Mouse (Mus musculus): Measurements from ENCODE around the gene Sugp1.
A peak's percentile ranks its signal among the peaks of the same experiment; 100 is the strongest.
"Not testable (repeated sequence)": the region's sequence is repeated elsewhere in the genome, so short reads cannot be mapped to it uniquely, and the experiment has no call there.

The Sugp1 gene

DNA sequence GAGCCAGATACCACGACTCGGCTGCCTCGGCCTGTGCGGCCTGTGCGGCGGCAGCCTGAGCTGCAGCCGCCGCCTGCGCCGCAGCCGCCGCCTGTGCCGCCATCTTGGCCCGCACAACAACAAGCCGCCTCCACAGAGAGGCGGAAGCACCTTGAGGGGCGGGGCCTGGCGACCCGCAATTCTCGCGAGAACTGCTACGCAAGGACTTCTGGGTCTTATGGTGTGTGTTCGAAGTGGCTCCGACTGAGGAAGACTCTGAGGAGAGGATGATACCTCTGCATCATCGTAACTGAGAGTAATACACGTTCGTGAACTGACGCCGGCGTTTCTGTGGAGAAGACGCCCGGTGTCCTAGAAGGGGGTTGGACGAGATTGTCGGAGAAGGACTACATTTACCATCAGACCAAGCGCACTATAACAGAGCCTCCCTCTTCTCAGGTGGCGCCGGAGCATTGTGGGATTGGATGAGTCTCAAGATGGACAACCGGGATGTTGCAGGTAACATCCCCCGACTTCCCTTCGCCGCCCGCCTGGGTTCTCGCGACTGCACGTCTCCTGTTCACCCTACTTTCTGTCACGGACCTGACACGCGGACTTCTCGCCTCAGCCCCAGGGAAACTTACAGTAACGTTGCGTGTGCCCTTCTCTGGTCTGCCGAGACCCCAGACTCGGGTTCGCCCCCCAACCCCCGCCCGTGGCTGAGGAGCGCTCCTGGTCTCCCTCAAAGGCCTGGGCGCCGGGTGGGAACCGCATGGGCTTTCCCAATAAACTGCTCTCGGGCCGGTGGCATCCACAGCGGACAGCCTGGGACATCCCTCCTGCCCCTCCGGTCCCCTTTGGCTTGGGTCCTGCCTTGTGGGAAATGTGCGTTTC lies at the start of gene Sugp1, which contains the start of gene Mau2:
TSS of gene Sugp1 (plus strand) at position 231 of the 873 bp plus-strand sequence.
TSS of gene Mau2 (minus strand) at position 152 of the 873 bp plus-strand sequence.
- DNase-seq (ENCODE audit: inconsistent ontology term) = peak; percentile 99

- DNase-seq (ENCODE audit: inconsistent ontology term) = peak; percentile 12
Observed at GRCm38 (mm10) chr8:69995422-69995775, 47.2 kb upstream of the Sugp1 start.

DNA sequence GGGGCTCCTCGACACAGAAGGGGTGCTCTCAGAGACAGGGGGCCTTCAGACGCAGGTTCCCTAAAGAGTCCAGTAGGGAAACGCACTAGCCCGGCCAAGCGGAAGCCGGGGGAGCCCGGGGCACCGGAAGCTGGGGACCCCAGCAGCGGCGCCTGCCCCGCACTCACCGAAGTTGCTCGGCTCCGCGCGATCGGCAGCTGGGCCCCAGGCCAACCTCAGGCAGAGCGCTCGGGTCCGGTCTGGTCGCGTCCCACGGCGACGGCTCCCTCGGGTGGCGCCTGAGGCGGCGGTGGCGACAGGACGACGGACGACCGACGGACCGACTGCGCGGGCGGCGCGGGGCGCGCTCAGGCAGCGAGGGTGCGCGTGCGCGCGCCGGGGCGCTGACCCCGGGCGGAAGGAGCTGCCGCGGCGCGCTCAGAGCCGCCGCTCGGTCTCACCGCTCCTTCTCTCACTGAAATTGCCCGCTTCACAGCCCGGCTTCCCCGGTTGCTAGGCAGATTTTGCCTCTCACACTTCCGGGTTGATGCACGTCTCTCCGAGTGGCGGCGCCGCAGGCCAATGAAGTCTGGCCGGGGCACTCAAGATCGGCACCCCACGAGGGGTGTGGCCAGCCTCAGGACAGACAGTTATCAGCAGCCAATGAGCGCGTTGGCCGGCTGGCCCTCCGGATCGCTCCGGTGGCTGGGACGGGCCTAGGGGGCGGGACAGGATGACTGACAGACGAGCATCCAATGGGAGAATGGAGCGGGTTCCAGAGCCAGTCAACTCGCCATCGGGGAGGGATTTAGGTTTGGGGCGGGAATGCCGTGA lies 46.6 kb upstream of the Sugp1 start, which contains the start of gene Gatad2a:
TSS of gene Gatad2a (minus strand) at position 609 of the 813 bp plus-strand sequence.
- DNase-seq (ENCODE audit: inconsistent ontology term) = peak; percentile 100

GRCm38 (mm10) chr8:69996589-69997285 lies 45.9 kb upstream of the Sugp1 start:
- DNase-seq (ENCODE audit: inconsistent ontology term) = no peak

DNA sequence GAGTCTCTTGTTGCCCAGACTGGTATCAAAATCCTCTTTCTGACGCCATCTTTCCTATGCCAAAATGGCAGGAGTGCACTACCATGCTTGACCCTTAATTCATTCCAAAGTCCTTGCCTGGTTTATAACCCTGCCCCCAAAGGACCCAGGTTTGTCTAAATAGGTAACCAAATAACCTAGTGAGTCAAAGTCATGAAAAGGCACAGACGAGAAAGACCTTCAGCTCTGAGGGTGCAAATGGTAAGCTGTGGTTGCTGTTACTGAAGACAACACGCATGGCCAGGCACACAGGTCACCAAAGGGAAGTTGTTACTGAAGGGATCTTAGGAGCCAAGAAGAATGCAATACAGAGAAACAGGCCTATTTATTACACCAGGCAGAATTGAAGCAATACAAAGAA lies 43.9 kb upstream of the Sugp1 start:
- no peak for DNase-seq (ENCODE audit: inconsistent ontology term)

DNA sequence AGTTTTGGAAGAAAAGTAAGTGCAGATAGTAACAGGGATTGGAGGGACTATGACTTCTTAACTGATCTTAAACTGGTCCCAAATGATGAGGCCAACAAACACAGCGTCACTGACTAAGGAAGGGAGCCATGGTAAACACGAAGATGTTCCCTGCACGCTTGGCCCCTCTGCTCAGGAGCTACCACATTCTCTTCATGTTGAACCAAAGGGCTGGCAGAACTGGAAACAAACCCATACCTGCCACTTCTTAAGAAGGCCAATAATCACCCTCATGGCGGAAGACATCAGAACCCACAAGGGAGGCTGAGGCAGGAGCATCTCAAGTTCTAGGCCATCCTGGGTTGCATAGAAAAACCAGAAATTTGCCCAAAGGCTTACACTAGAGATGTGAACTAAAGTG lies 43.4 kb upstream of the Sugp1 start:
- no peak for DNase-seq (ENCODE audit: inconsistent ontology term)

DNA sequence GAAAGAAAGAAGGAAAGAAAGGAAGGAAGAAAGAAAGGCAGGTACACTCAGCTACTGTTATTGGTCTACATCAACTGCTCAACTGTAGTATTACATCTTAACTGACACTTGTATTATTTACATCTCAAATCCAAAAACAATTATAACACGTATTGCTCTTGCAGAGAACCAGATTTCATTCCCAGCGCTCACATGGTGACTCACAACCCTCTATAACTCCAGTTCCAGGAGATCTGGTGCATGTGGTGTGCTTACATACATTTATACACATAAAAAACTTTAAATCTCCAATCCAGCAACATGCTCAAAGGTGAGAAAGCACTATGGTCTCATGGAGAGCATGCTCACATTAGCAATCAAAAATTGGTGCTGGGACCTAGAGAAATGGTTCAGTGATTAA lies 42.4 kb upstream of the Sugp1 start:
- DNase-seq (ENCODE audit: inconsistent ontology term) = no peak

- peak; percentile 84 for DNase-seq (ENCODE audit: inconsistent ontology term)
Observed at GRCm38 (mm10) chr8:70001176-70001891, 41.3 kb upstream of the Sugp1 start.

DNA sequence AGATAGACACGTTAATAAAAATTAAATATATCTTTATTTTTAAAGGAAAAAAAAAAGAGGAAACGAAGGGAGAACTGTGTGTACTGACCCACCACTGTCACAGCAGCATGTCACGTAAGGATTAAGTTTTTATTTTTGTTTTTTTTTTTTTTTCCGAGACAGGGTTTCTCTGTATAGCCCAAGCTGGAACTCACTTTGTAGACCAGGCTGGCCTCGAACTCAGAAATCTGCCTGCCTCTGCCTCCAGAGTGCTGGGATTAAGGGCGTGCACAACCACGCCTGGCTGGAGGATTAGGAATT lies 40.8 kb upstream of the Sugp1 start:
- DNase-seq (ENCODE audit: inconsistent ontology term) = not testable (repeated sequence)

DNA sequence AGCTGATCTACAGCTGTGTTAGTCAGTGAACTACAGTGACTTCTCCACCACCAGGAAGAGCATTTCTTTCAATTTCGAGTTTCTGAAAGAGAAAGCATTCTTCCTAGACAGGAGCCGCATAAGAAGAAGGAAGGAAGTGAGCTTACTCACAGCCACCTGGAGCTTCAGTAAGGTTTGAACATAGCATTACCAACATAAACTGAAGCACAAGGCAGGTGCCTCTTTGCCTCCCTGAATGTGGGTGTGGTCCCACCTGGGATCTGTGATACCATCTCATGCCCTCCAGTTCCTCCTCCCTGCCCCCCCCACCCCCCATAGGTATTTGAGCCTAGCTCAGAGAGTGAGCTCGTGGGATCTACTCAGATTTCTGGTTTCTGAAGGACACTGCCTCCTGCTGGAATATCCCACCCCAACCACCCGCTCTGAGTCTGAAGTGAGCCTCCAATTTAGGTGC lies 39.4 kb upstream of the Sugp1 start:
- no peak for DNase-seq (ENCODE audit: inconsistent ontology term)

- no peak for DNase-seq (ENCODE audit: inconsistent ontology term)
Observed at GRCm38 (mm10) chr8:70004345-70004744, 38.3 kb upstream of the Sugp1 start.

GRCm38 (mm10) chr8:70005178-70005577 lies 37.4 kb upstream of the Sugp1 start:
- DNase-seq (ENCODE audit: inconsistent ontology term) = no peak

- not testable (repeated sequence) for DNase-seq (ENCODE audit: inconsistent ontology term)
Observed at GRCm38 (mm10) chr8:70010796-70011195, 31.8 kb upstream of the Sugp1 start.

DNA sequence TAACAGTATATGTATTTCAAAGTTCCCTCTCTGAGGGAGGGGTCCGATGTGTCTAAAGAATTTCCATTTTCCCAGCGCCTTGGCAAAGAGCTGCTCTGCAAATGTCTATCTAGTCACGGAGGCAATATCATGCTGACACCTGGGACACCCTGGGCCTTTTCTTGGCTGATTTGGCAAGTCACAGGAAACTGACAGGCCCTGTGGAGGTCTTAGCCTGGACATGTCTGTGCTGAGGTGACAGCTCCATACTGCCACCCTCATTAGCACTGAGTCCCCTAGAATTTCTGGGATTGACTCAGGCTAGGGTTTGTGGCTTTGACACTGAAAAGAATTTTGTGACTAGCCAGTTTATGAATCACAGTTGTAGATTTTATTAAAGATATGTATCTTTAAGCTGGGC lies 30.3 kb upstream of the Sugp1 start:
- peak; percentile 18 for DNase-seq (ENCODE audit: inconsistent ontology term)

- no peak for DNase-seq (ENCODE audit: inconsistent ontology term)
Observed at GRCm38 (mm10) chr8:70012763-70013162, 29.9 kb upstream of the Sugp1 start.

GRCm38 (mm10) chr8:70015017-70015416 lies 27.6 kb upstream of the Sugp1 start:
- no peak for DNase-seq (ENCODE audit: inconsistent ontology term)

GRCm38 (mm10) chr8:70023596-70023995 lies 19.0 kb upstream of the Sugp1 start:
- peak; percentile 41 for DNase-seq (ENCODE audit: inconsistent ontology term)

DNA sequence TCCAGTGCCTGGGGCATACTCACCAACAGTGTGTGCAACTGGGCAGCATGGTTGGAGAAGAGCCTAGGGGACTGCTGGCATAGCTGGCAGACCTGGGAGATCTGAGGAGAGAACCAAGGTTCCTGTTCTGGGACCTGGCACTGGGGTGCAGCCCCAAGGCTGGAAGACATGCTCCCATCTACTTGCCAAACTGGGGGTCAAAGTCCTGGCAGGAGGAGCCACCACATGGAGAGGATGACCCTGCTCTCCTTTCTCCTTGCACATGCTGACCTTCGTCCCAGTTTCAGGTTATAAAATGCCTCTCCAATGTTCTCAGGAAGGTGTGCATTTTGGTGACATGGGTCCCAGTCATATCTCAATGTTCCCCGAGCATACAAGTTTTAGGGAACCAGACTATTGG lies 16.5 kb upstream of the Sugp1 start:
- DNase-seq (ENCODE audit: inconsistent ontology term) = no peak

DNA sequence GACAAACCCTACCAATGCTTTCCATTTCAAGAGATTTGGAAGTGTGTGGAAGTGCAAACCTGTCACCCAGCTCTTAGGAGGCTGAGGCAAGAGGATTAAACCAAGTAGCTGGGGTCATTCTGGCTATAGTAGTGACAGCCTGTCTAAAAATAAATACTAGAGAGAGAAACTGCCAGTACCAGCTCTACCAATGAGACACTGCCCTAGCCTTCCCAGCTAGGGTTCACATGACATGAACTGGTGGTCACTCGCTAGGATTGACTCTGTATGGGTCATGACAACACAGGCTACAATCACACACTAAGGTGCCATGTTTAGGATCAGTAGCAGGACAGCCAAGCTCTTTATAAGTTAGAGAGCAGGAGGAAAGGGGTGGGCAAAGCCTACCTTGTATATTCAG lies 12.4 kb upstream of the Sugp1 start:
- DNase-seq (ENCODE audit: inconsistent ontology term) = no peak

DNA sequence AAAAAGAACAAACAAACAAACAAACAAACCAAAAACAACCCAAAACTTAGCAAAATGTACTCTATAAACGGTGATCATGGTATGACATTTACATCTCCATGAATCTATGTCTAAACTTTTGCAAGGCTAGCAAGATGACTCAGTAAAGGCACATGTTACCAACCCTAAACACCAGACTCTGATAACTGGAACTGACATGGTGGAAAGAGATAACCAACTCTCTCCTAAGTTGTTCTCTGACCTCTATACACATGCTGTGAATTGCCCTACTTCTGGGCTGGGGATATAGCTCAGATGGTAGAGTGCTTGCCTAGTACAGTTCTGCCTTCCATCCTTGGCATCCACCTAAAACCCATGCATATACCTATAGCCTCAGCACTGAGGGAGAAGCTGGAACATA lies 4.6 kb upstream of the Sugp1 start:
- no peak for DNase-seq (ENCODE audit: inconsistent ontology term)

- no peak for DNase-seq (ENCODE audit: inconsistent ontology term)
Observed at GRCm38 (mm10) chr8:70041885-70042546, 597 bp upstream of the Sugp1 start.
